Mouse (Mus musculus): ENCODE data around the gene Ajuba.

- TF ChIP-seq CTCF (IDR thresholded peaks at IDR 0.05; ENCODE audit: low read depth, low read length) (no peak), POLR2AphosphoS5 (IDR thresholded peaks at IDR 0.05; ENCODE audit: insufficient replicate concordance, low read depth, low read length) (no peak), TAL1 (conservative IDR thresholded peaks at IDR 0.05; ENCODE audit: low read depth, low read length) (no peak)
Measured at GRCm38 (mm10) chr14:54603686-54604085, 26.3 kb upstream of the Ajuba start.
